Mouse (Mus musculus) neural tube, embryonic 11.5 days (tissue): ENCODE results near the gene Dll1. TPM values are rescaled to one million over a fixed set of nuclear protein-coding genes. Genes with fewer than 3 reads are reported as not detected.

ENCODE experiments used
- ATAC-seq: fragments of 200-750 bp; cut with Nextera tagmentation; 2 replicates; pipeline ENCODE4 v1.8.0; 2017; ENCODE audit warnings: moderate number of reproducible peaks, mild to moderate bottlenecking, moderate TSS enrichment, moderate library complexity; ENCODE audit not compliant: insufficient read depth, low FRiP score, low TSS enrichment
- DNase-seq: peaks from one replicate; pipeline ENCODE4 v3.0.0-alpha.2; 2015; ENCODE audit warnings: low spot score
- H3K27ac ChIP-seq: fragments of 300-500 bp; sonication (generic); 2 replicates; pipeline ENCODE4 v1.5.1; 2014; ENCODE audit warnings: low read depth, mild to moderate bottlenecking, low read length
- H3K27me3 ChIP-seq: fragments of 300-500 bp; sonication (generic); 2 replicates; pipeline ENCODE4 v1.6.1; 2014; ENCODE audit warnings: mild to moderate bottlenecking, low read length, mixed read lengths; ENCODE audit not compliant: control insufficient read depth, insufficient read depth
- H3K36me3 ChIP-seq: fragments of 300-500 bp; sonication (generic); 2 replicates; pipeline ENCODE4 v1.6.1; 2014; ENCODE audit warnings: mild to moderate bottlenecking, low read length, moderate library complexity, mixed read lengths; ENCODE audit not compliant: control insufficient read depth, insufficient read depth
- H3K4me1 ChIP-seq: fragments of 300-500 bp; sonication (generic); 2 replicates; pipeline ENCODE4 v1.6.1; 2014; ENCODE audit warnings: low read length, mixed read lengths; ENCODE audit not compliant: control insufficient read depth, insufficient read depth
- H3K4me2 ChIP-seq: fragments of 300-500 bp; sonication (generic); 2 replicates; pipeline ENCODE4 v1.6.1; 2014; ENCODE audit warnings: low read depth, mild to moderate bottlenecking, moderate library complexity
- H3K4me3 ChIP-seq: fragments of 300-500 bp; sonication (generic); 2 replicates; pipeline ENCODE4 v1.5.1; 2014; ENCODE audit warnings: low read depth, low read length
- H3K9ac ChIP-seq: fragments of 300-500 bp; sonication (generic); 2 replicates; pipeline ENCODE4 v1.6.1; 2014; ENCODE audit warnings: mild to moderate bottlenecking, low read length
- H3K9me3 ChIP-seq: fragments of 300-500 bp; sonication (generic); 2 replicates; pipeline ENCODE4 v1.6.1; 2016; ENCODE audit warnings: low read length; ENCODE audit not compliant: control insufficient read depth
- WGBS: fragments of 180-500 bp; shearing (Covaris S2); extraction: QIAGEN DNeasy Blood & Tissue Kit; methylation state at CpG from one replicate; pipeline ENCODE4 v1.1.7; 2014; 5-methylcytosine and 5-hydroxymethylcytosine counted together
- polyA plus RNA-seq: library from polyadenylated mRNA; unstranded; fragments of >200 nt; fragmentation: Nextera tagmentation; extraction: Ambion mirVana; gene quantifications from 2 replicates; pipeline ENCODE4 v1.2.1, GENCODE M21; 2014

Gene Dll1
- 57.7 and 64.2 TPM in 2 replicates for polyA plus RNA-seq

GRCm38 (mm10) chr17:15376494-15377181 is at the start of gene Dll1:
Gene Dll1 (minus strand): TSS chr17:15376872.
- Histone ChIP-seq H3K9ac (peak within 1 kb of the TSS; percentile 89), H3K4me1 (peaks cover 64% of the 10 kb centered on the region), H3K36me3 (no peaks in the 10 kb centered on the region), H3K27me3 (peaks cover 8% of the 10 kb centered on the region; the same call in 1 of the 2 replicates), H3K4me2 (peak within 1 kb of the TSS; percentile 92), H3K4me3 (peak within 1 kb of the TSS; percentile 60), H3K9me3 (no peaks in the 10 kb centered on the region), H3K27ac (peak within 1 kb of the TSS; percentile 96)
- WGBS: under 1% methylated on average over 35 of the region's 36 CpGs
- DNase-seq: peak; percentile 83
- peak; percentile 35 for ATAC-seq

- Histone ChIP-seq H3K36me3 (peaks cover 18% of the 10 kb centered on the region), H3K9me3 (no peaks in the 10 kb centered on the region), H3K9ac (no peak overlapping the region), H3K4me3 (no peak overlapping the region), H3K27ac (no peak overlapping the region), H3K4me1 (no peaks in the 10 kb centered on the region), H3K4me2 (no peak overlapping the region), H3K27me3 (no peaks in the 10 kb centered on the region)
- no peak for ATAC-seq
- no peak for DNase-seq
- WGBS: 84% methylated on average over 3 of the region's 3 CpGs
These were observed 49.3 kb upstream of the Dll1 start for GRCm38 (mm10) chr17:15425931-15426330.

- H3K4me2 ChIP-seq: no peak overlapping the region
- DNase-seq (no peak), ATAC-seq (no peak)
- H3K9me3 ChIP-seq: no peaks in the 10 kb centered on the region
- H3K4me1 ChIP-seq: no peaks in the 10 kb centered on the region
- no peak overlapping the region for H3K4me3 ChIP-seq
- H3K36me3 ChIP-seq: peaks cover 19% of the 10 kb centered on the region
- H3K9ac ChIP-seq: no peak overlapping the region
- no peaks in the 10 kb centered on the region for H3K27me3 ChIP-seq
- H3K27ac ChIP-seq: no peak overlapping the region
- 68% methylated on average over 8 of the region's 8 CpGs for WGBS
These were observed 46.6 kb upstream of the Dll1 start for GRCm38 (mm10) chr17:15423080-15423765.

GRCm38 (mm10) chr17:15422666-15423065 is 46.0 kb upstream of the Dll1 start:
- Histone ChIP-seq H3K27me3 (no peaks in the 10 kb centered on the region), H3K4me1 (no peaks in the 10 kb centered on the region), H3K9ac (no peak overlapping the region), H3K36me3 (peaks cover 23% of the 10 kb centered on the region), H3K27ac (no peak overlapping the region), H3K9me3 (no peaks in the 10 kb centered on the region), H3K4me2 (no peak overlapping the region), H3K4me3 (no peak overlapping the region)
- 84% methylated on average over 9 of the region's 9 CpGs for WGBS
- ATAC-seq (no peak), DNase-seq (no peak)

GRCm38 (mm10) chr17:15421446-15421845 is 44.8 kb upstream of the Dll1 start:
- Histone ChIP-seq H3K27me3 (no peaks in the 10 kb centered on the region), H3K4me3 (no peak overlapping the region), H3K9ac (no peak overlapping the region), H3K4me1 (no peaks in the 10 kb centered on the region), H3K9me3 (no peaks in the 10 kb centered on the region), H3K4me2 (no peak overlapping the region), H3K36me3 (peaks cover 26% of the 10 kb centered on the region), H3K27ac (no peak overlapping the region)
- ATAC-seq: no peak
- DNase-seq: no peak
- 93% methylated on average over 6 of the region's 6 CpGs for WGBS

- Histone ChIP-seq H3K4me3 (no peak overlapping the region), H3K4me2 (no peak overlapping the region), H3K36me3 (peaks cover 26% of the 10 kb centered on the region), H3K27ac (no peak overlapping the region), H3K4me1 (no peaks in the 10 kb centered on the region), H3K9me3 (no peaks in the 10 kb centered on the region), H3K9ac (no peak overlapping the region), H3K27me3 (no peaks in the 10 kb centered on the region)
- DNase-seq: no peak
- 93% methylated on average over 8 of the region's 8 CpGs for WGBS
- ATAC-seq: no peak
These were observed 43.4 kb upstream of the Dll1 start for GRCm38 (mm10) chr17:15420021-15420603.

- no peak overlapping the region for H3K27ac ChIP-seq
- H3K9me3 ChIP-seq: no peaks in the 10 kb centered on the region
- H3K27me3 ChIP-seq: no peaks in the 10 kb centered on the region
- H3K36me3 ChIP-seq: peaks cover 26% of the 10 kb centered on the region
- H3K9ac ChIP-seq: no peak overlapping the region
- no peak for ATAC-seq
- no peak overlapping the region for H3K4me2 ChIP-seq
- H3K4me3 ChIP-seq: no peak overlapping the region
- no peaks in the 10 kb centered on the region for H3K4me1 ChIP-seq
- DNase-seq: no peak
- WGBS: 91% methylated on average over 8 of the region's 8 CpGs
These were observed 42.9 kb upstream of the Dll1 start for GRCm38 (mm10) chr17:15419534-15419933.

GRCm38 (mm10) chr17:15416596-15417215 is 40.0 kb upstream of the Dll1 start:
- Histone ChIP-seq H3K4me1 (no peaks in the 10 kb centered on the region), H3K4me2 (no peak overlapping the region), H3K27ac (no peak overlapping the region), H3K27me3 (no peaks in the 10 kb centered on the region), H3K36me3 (peaks cover 14% of the 10 kb centered on the region), H3K9me3 (no peaks in the 10 kb centered on the region), H3K4me3 (no peak overlapping the region), H3K9ac (no peak overlapping the region)
- DNase-seq: no peak
- WGBS: 93% methylated on average over 12 of the region's 12 CpGs
- ATAC-seq: no peak
